Mouse (Mus musculus): ENCODE measurements at regions not wholly inside any gene's neighbourhood (a gene's known extent, or its start where the extent isn't known, plus 50 kb on each side); places are given as distances from the start of the nearest gene placed in this dataset.
"Not testable (repeated sequence)": the region's sequence is repeated elsewhere in the genome, so short reads cannot be mapped to it uniquely, and the experiment has no call there.

GRCm38 (mm10) chr2:72662979-72663780 is 187.2 kb downstream of the Cdca7 start:
- no peaks in the 10 kb centered on the region for H3K27me3 ChIP-seq (replicated peaks; ENCODE audit: insufficient read depth, low read length)
- no peak overlapping the region for H3K27ac ChIP-seq (ENCODE audit: low read length)
- TF ChIP-seq CTCF (IDR thresholded peaks at IDR 0.05) (no peak), EP300 (IDR thresholded peaks at IDR 0.05) (peak; percentile 26; the same call in 1 of the 2 replicates)
- H3K4me2 ChIP-seq (replicated peaks; ENCODE audit: low read depth, low read length): no peak overlapping the region
- peak; percentile 74 for DNase-seq (ENCODE audit: low spot score)
- H3K9me3 ChIP-seq (ENCODE audit: low read length): no peaks in the 10 kb centered on the region
- H3K4me3 ChIP-seq (ENCODE audit: low read depth, low read length): no peak overlapping the region
- WGBS: 43% methylated on average over 8 of the region's 8 CpGs
- no peaks in the 10 kb centered on the region for H3K4me1 ChIP-seq (ENCODE audit: insufficient read depth, low read depth, low read length)
- no peak overlapping the region for H3K9ac ChIP-seq (replicated peaks; ENCODE audit: low read depth)
- no peaks in the 10 kb centered on the region for H3K36me3 ChIP-seq (ENCODE audit: insufficient read depth, low read length)
- peak; percentile 88 for ATAC-seq

GRCm38 (mm10) chr2:72667396-72667795 is 191.4 kb downstream of the Cdca7 start:
- H3K36me3 ChIP-seq (ENCODE audit: insufficient read depth, low read length); H3K27me3 ChIP-seq (replicated peaks; ENCODE audit: insufficient read depth, low read length); H3K4me3 ChIP-seq (ENCODE audit: low read depth, low read length); H3K9ac ChIP-seq (replicated peaks; ENCODE audit: low read depth); DNase-seq (ENCODE audit: low spot score); H3K9me3 ChIP-seq (ENCODE audit: low read length); H3K4me2 ChIP-seq (replicated peaks; ENCODE audit: low read depth, low read length); H3K27ac ChIP-seq (ENCODE audit: low read length); H3K4me1 ChIP-seq (ENCODE audit: insufficient read depth, low read depth, low read length); ATAC-seq: not testable (repeated sequence)
- WGBS: 95% methylated on average over 16 of the region's 16 CpGs

- Histone ChIP-seq H3K9ac (replicated peaks; ENCODE audit: low read depth) (no peak overlapping the region), H3K27me3 (replicated peaks; ENCODE audit: insufficient read depth, low read length) (no peaks in the 10 kb centered on the region), H3K36me3 (ENCODE audit: insufficient read depth, low read length) (no peaks in the 10 kb centered on the region), H3K9me3 (ENCODE audit: low read length) (no peaks in the 10 kb centered on the region), H3K4me2 (replicated peaks; ENCODE audit: low read depth, low read length) (no peak overlapping the region), H3K4me1 (ENCODE audit: insufficient read depth, low read depth, low read length) (no peaks in the 10 kb centered on the region; the same call in 1 of the 2 replicates), H3K27ac (ENCODE audit: low read length) (no peak overlapping the region), H3K4me3 (ENCODE audit: low read depth, low read length) (no peak overlapping the region)
- TF ChIP-seq CTCF (IDR thresholded peaks at IDR 0.05) (no peak), EP300 (IDR thresholded peaks at IDR 0.05) (no peak)
- 57% methylated on average over 13 of the region's 13 CpGs for WGBS
- DNase-seq (ENCODE audit: low spot score): peak; percentile 75
- peak; percentile 77 for ATAC-seq
Observed at GRCm38 (mm10) chr2:72672908-72673901, 197.2 kb downstream of the Cdca7 start.

- Histone ChIP-seq H3K27ac (ENCODE audit: low read length) (no peak overlapping the region), H3K9ac (replicated peaks; ENCODE audit: low read depth) (no peak overlapping the region), H3K4me1 (ENCODE audit: insufficient read depth, low read depth, low read length) (no peaks in the 10 kb centered on the region; the same call in 1 of the 2 replicates), H3K9me3 (ENCODE audit: low read length) (no peaks in the 10 kb centered on the region), H3K27me3 (replicated peaks; ENCODE audit: insufficient read depth, low read length) (no peaks in the 10 kb centered on the region), H3K36me3 (ENCODE audit: insufficient read depth, low read length) (no peaks in the 10 kb centered on the region), H3K4me2 (replicated peaks; ENCODE audit: low read depth, low read length) (no peak overlapping the region), H3K4me3 (ENCODE audit: low read depth, low read length) (no peak overlapping the region)
- WGBS: 16% methylated on average over 4 of the region's 4 CpGs
- ATAC-seq (peak; percentile 92), DNase-seq (ENCODE audit: low spot score) (peak; percentile 75)
- TF ChIP-seq CTCF (IDR thresholded peaks at IDR 0.05): no peak
- TF ChIP-seq EP300 (IDR thresholded peaks at IDR 0.05): 0 out of 2 replicates have a peak, but pooled peaks have one; percentile 20
Observed at GRCm38 (mm10) chr2:72674229-72674628, 198.3 kb downstream of the Cdca7 start.

- WGBS: 68% methylated on average over 6 of the region's 6 CpGs
- H3K4me3 ChIP-seq (ENCODE audit: low read depth, low read length): no peak overlapping the region
- H3K9ac ChIP-seq (replicated peaks; ENCODE audit: low read depth): no peak overlapping the region
- H3K9me3 ChIP-seq (ENCODE audit: low read length): no peaks in the 10 kb centered on the region
- TF ChIP-seq EP300 (IDR thresholded peaks at IDR 0.05) (no peak), CTCF (IDR thresholded peaks at IDR 0.05) (no peak)
- H3K27ac ChIP-seq (ENCODE audit: low read length): no peak overlapping the region
- no peaks in the 10 kb centered on the region; the same call in 1 of the 2 replicates for H3K4me1 ChIP-seq (ENCODE audit: insufficient read depth, low read depth, low read length)
- H3K4me2 ChIP-seq (replicated peaks; ENCODE audit: low read depth, low read length): no peak overlapping the region
- ATAC-seq (no peak), DNase-seq (ENCODE audit: low spot score) (no peak)
- H3K36me3 ChIP-seq (ENCODE audit: insufficient read depth, low read length): no peaks in the 10 kb centered on the region
- H3K27me3 ChIP-seq (replicated peaks; ENCODE audit: insufficient read depth, low read length): no peaks in the 10 kb centered on the region
Observed at GRCm38 (mm10) chr2:72674856-72675440, 199.0 kb downstream of the Cdca7 start.

- no peaks in the 10 kb centered on the region for H3K9me3 ChIP-seq (ENCODE audit: low read length)
- TF ChIP-seq CTCF (IDR thresholded peaks at IDR 0.05) (no peak), EP300 (IDR thresholded peaks at IDR 0.05) (no peak)
- no peaks in the 10 kb centered on the region; the same call in 1 of the 2 replicates for H3K4me1 ChIP-seq (ENCODE audit: insufficient read depth, low read depth, low read length)
- no peaks in the 10 kb centered on the region for H3K27me3 ChIP-seq (replicated peaks; ENCODE audit: insufficient read depth, low read length)
- no peaks in the 10 kb centered on the region for H3K36me3 ChIP-seq (ENCODE audit: insufficient read depth, low read length)
- ATAC-seq (no peak), DNase-seq (ENCODE audit: low spot score) (no peak)
- no peak overlapping the region for H3K9ac ChIP-seq (replicated peaks; ENCODE audit: low read depth)
- H3K4me2 ChIP-seq (replicated peaks; ENCODE audit: low read depth, low read length): no peak overlapping the region
- no peak overlapping the region for H3K27ac ChIP-seq (ENCODE audit: low read length)
- H3K4me3 ChIP-seq (ENCODE audit: low read depth, low read length): no peak overlapping the region
- WGBS: 79% methylated on average over 8 of the region's 8 CpGs
Observed at GRCm38 (mm10) chr2:72677731-72678130, 201.8 kb downstream of the Cdca7 start.
